Mouse (Mus musculus) bone marrow macrophage, adult 2 months (primary cell): Measurements from ENCODE around the gene Ppil4.

Source experiments
- CTCF ChIP-seq: IDR thresholded peaks from 2 replicates; pipeline ENCODE4 v1.5.1; 2012; ENCODE audit warnings: low read depth, mild to moderate bottlenecking, low read length, moderate library complexity
- POLR2A ChIP-seq: IDR thresholded peaks from 2 replicates; pipeline ENCODE4 v1.6.1; 2012; ENCODE audit warnings: mild to moderate bottlenecking, low read depth, low read length, borderline replicate concordance

- TF ChIP-seq POLR2A (no peak), CTCF (no peak)
Observed at GRCm38 (mm10) chr10:7779751-7780237, 12.9 kb upstream of the Ppil4 start.
